Mouse (Mus musculus): ENCODE results near the gene Cd47. TPM values are rescaled to one million over a fixed set of nuclear protein-coding genes. Genes with fewer than 3 reads are reported as not detected.

The Cd47 gene
- polyA plus RNA-seq, 1 experiment from 2014 or later = 46.2 TPM

GRCm38 (mm10) chr16:49857504-49858160 lies 57.3 kb downstream of the Cd47 start:
- Histone ChIP-seq H3K4me1 (peaks cover 37% of the 10 kb centered on the region), H3K9ac (peak overlapping the region; percentile 48; the same call in 1 of the 2 replicates), H3K36me3 (peaks cover 6% of the 10 kb centered on the region; the same call in 1 of the 2 replicates), H3K9me3 (no peaks in the 10 kb centered on the region), H3K27me3 (replicated peaks) (no peaks in the 10 kb centered on the region), H3K4me3 (peak overlapping the region; percentile 93), H3K4me2 (peak overlapping the region; percentile 81), H3K27ac (replicated peaks) (no peak overlapping the region)
- no peak for ATAC-seq (ENCODE audit: extremely low read depth, insufficient number of reproducible peaks, low FRiP score, low TSS enrichment)
- 72% methylated on average over 8 of the region's 8 CpGs for WGBS

GRCm38 (mm10) chr16:49858161-49858906 lies 58.0 kb downstream of the Cd47 start:
- H3K36me3 ChIP-seq = peaks cover 6% of the 10 kb centered on the region; the same call in 1 of the 2 replicates
- H3K9me3 ChIP-seq = no peaks in the 10 kb centered on the region
- 70% methylated on average over 9 of the region's 9 CpGs for WGBS
- peak overlapping the region; percentile 18 for H3K4me3 ChIP-seq
- ATAC-seq (ENCODE audit: extremely low read depth, insufficient number of reproducible peaks, low FRiP score, low TSS enrichment) = no peak
- H3K9ac ChIP-seq = peak overlapping the region; percentile 48; the same call in 1 of the 2 replicates
- H3K27me3 ChIP-seq (replicated peaks) = no peaks in the 10 kb centered on the region
- H3K4me2 ChIP-seq = peak overlapping the region; percentile 81
- peaks cover 37% of the 10 kb centered on the region for H3K4me1 ChIP-seq
- H3K27ac ChIP-seq (replicated peaks) = peak overlapping the region; percentile 30; the same call in 1 of the 2 replicates

GRCm38 (mm10) chr16:49858907-49859853 lies 58.8 kb downstream of the Cd47 start:
- Histone ChIP-seq H3K27ac (replicated peaks) (no peak overlapping the region), H3K36me3 (peaks cover 6% of the 10 kb centered on the region; the same call in 1 of the 2 replicates), H3K9me3 (no peaks in the 10 kb centered on the region), H3K27me3 (replicated peaks) (no peaks in the 10 kb centered on the region), H3K4me2 (peak overlapping the region; percentile 81), H3K4me1 (peaks cover 35% of the 10 kb centered on the region), H3K4me3 (0 out of 2 replicates have a peak overlapping the region, but pooled peaks have one; percentile 1), H3K9ac (no peak overlapping the region)
- ATAC-seq (ENCODE audit: extremely low read depth, insufficient number of reproducible peaks, low FRiP score, low TSS enrichment) = no peak
- WGBS = 69% methylated on average over 4 of the region's 4 CpGs

- Histone ChIP-seq H3K9me3 (peaks cover 2% of the 10 kb centered on the region; the same call in 1 of the 2 replicates), H3K36me3 (peaks cover 10% of the 10 kb centered on the region; the same call in 1 of the 2 replicates), H3K9ac (no peak overlapping the region), H3K4me3 (no peak overlapping the region), H3K4me1 (peaks cover 21% of the 10 kb centered on the region), H3K27ac (replicated peaks) (no peak overlapping the region), H3K27me3 (replicated peaks) (no peaks in the 10 kb centered on the region), H3K4me2 (no peak overlapping the region)
- no peak for ATAC-seq (ENCODE audit: extremely low read depth, insufficient number of reproducible peaks, low FRiP score, low TSS enrichment)
- WGBS = 93% methylated on average over 1 of the region's 1 CpGs
Measured at GRCm38 (mm10) chr16:49861986-49862385, 61.7 kb downstream of the Cd47 start.

GRCm38 (mm10) chr16:49866617-49867016 lies 66.3 kb downstream of the Cd47 start:
- WGBS = 78% methylated on average over 2 of the region's 2 CpGs
- peaks cover 2% of the 10 kb centered on the region; the same call in 1 of the 2 replicates for H3K9me3 ChIP-seq
- H3K27me3 ChIP-seq (replicated peaks) = no peaks in the 10 kb centered on the region
- no peak overlapping the region for H3K4me2 ChIP-seq
- no peak overlapping the region for H3K4me3 ChIP-seq
- H3K27ac ChIP-seq (replicated peaks) = no peak overlapping the region
- H3K4me1 ChIP-seq = no peaks in the 10 kb centered on the region
- H3K9ac ChIP-seq = no peak overlapping the region
- H3K36me3 ChIP-seq = peaks cover 35% of the 10 kb centered on the region
- no peak for ATAC-seq (ENCODE audit: extremely low read depth, insufficient number of reproducible peaks, low FRiP score, low TSS enrichment)

GRCm38 (mm10) chr16:49868278-49868677 lies 67.9 kb downstream of the Cd47 start:
- H3K36me3 ChIP-seq = peaks cover 35% of the 10 kb centered on the region
- H3K4me3 ChIP-seq = no peak overlapping the region
- 89% methylated on average over 1 of the region's 1 CpGs for WGBS
- no peaks in the 10 kb centered on the region for H3K27me3 ChIP-seq (replicated peaks)
- no peak overlapping the region for H3K27ac ChIP-seq (replicated peaks)
- no peaks in the 10 kb centered on the region for H3K4me1 ChIP-seq
- peaks cover 2% of the 10 kb centered on the region; the same call in 1 of the 2 replicates for H3K9me3 ChIP-seq
- no peak overlapping the region for H3K4me2 ChIP-seq
- H3K9ac ChIP-seq = no peak overlapping the region
- ATAC-seq (ENCODE audit: extremely low read depth, insufficient number of reproducible peaks, low FRiP score, low TSS enrichment) = no peak

- 52% methylated on average over 2 of the region's 2 CpGs for WGBS
- peaks cover 16% of the 10 kb centered on the region for H3K36me3 ChIP-seq
- no peak overlapping the region for H3K9ac ChIP-seq
- no peak for ATAC-seq (ENCODE audit: extremely low read depth, insufficient number of reproducible peaks, low FRiP score, low TSS enrichment)
- no peak overlapping the region for H3K27ac ChIP-seq (replicated peaks)
- no peak overlapping the region for H3K4me2 ChIP-seq
- peaks cover 7% of the 10 kb centered on the region; the same call in 1 of the 2 replicates for H3K4me1 ChIP-seq
- no peak overlapping the region for H3K4me3 ChIP-seq
- H3K9me3 ChIP-seq = no peaks in the 10 kb centered on the region
- H3K27me3 ChIP-seq (replicated peaks) = no peaks in the 10 kb centered on the region
Measured at GRCm38 (mm10) chr16:49873918-49874317, 73.6 kb downstream of the Cd47 start.

- H3K9ac ChIP-seq = no peak overlapping the region
- H3K4me3 ChIP-seq = no peak overlapping the region
- no peak overlapping the region for H3K4me2 ChIP-seq
- no peaks in the 10 kb centered on the region for H3K27me3 ChIP-seq (replicated peaks)
- ATAC-seq (ENCODE audit: extremely low read depth, insufficient number of reproducible peaks, low FRiP score, low TSS enrichment) = no peak
- peaks cover 9% of the 10 kb centered on the region for H3K36me3 ChIP-seq
- no peak overlapping the region for H3K27ac ChIP-seq (replicated peaks)
- peaks cover 7% of the 10 kb centered on the region; the same call in 1 of the 2 replicates for H3K4me1 ChIP-seq
- 21% methylated on average over 1 of the region's 1 CpGs for WGBS
- no peaks in the 10 kb centered on the region for H3K9me3 ChIP-seq
Measured at GRCm38 (mm10) chr16:49874546-49874945, 74.2 kb downstream of the Cd47 start.

- Histone ChIP-seq H3K4me2 (no peak overlapping the region), H3K27ac (replicated peaks) (no peak overlapping the region), H3K36me3 (no peaks in the 10 kb centered on the region), H3K9me3 (no peaks in the 10 kb centered on the region), H3K27me3 (replicated peaks) (no peaks in the 10 kb centered on the region), H3K4me1 (peaks cover 7% of the 10 kb centered on the region; the same call in 1 of the 2 replicates), H3K4me3 (no peak overlapping the region), H3K9ac (no peak overlapping the region)
- WGBS = 78% methylated on average over 9 of the region's 9 CpGs
- ATAC-seq (ENCODE audit: extremely low read depth, insufficient number of reproducible peaks, low FRiP score, low TSS enrichment) = no peak
Measured at GRCm38 (mm10) chr16:49876291-49877030, 76.1 kb downstream of the Cd47 start.

- Histone ChIP-seq H3K9me3 (no peaks in the 10 kb centered on the region), H3K4me3 (no peak overlapping the region), H3K27ac (replicated peaks) (no peak overlapping the region), H3K27me3 (replicated peaks) (no peaks in the 10 kb centered on the region), H3K4me1 (peaks cover 7% of the 10 kb centered on the region; the same call in 1 of the 2 replicates), H3K4me2 (no peak overlapping the region), H3K9ac (no peak overlapping the region), H3K36me3 (no peaks in the 10 kb centered on the region)
- no peak for ATAC-seq (ENCODE audit: extremely low read depth, insufficient number of reproducible peaks, low FRiP score, low TSS enrichment)
- WGBS = 85% methylated on average over 9 of the region's 9 CpGs
Measured at GRCm38 (mm10) chr16:49877243-49877642, 76.9 kb downstream of the Cd47 start.
